ENCODE assay signal across 15 mouse cellular contexts in genomic region chr10:37792878-37793277, GRCm38 (mm10).
A peak's percentile ranks its signal among the peaks of the same experiment; 100 is the strongest.
DNase-seq lines count a peak whose midpoint lies in the region; ATAC-seq and TF ChIP-seq lines count a peak whose summit lies in the region.
"Had no signal": no experiment of that assay in that cellular context is flagged by ENCODE, and none has a peak within 500 bp of the region (broad histone marks: within the 10 kb centered on the region; RNA-seq: fewer than 3 reads in every experiment).

No protein-coding gene starts in this region.

- no peak overlapping the region for H3K4me3 ChIP-seq in layer of hippocampus, adult 2 months
- H3K4me3 ChIP-seq: heart, embryonic 13.5 days had no signal

- no peak for DNase-seq in layer of hippocampus, adult 2 months (ENCODE audit: low spot score in 2 of 2)
- DNase-seq in layer of hippocampus, postnatal 14 days (ENCODE audit: low spot score in 2 of 2): no peak
- DNase-seq in 416B (ENCODE audit: low read depth): peak; percentile 1
- DNase-seq in B cell, adult 2 months: peak; percentile 25 to 33
- no peak for DNase-seq in retina, postnatal 1 day
- DNase-seq in embryo, embryonic 10.5 days (ENCODE audit: low spot score): no peak
- DNase-seq in cerebellum, postnatal 4 days (ENCODE audit: low spot score in 2 of 2): no peak
- DNase-seq: gastrocnemius, postnatal 10 days; kidney, adult 8-10 months; right cerebral cortex, postnatal 25 days had no signal

- ATAC-seq in inflammation-experienced regulatory T-cells, adult 6 months: peak; percentile 48
- ATAC-seq: activated CD4-positive, CD25-positive, alpha-beta regulatory T cell, adult 4 months; forebrain, embryonic 14.5 days had no signal

- TF ChIP-seq CTCF in layer of hippocampus, adult 2 months (conservative IDR thresholded peaks at IDR 0.05): peak; percentile 63

- H3K27ac ChIP-seq in layer of hippocampus, adult 2 months: no peak overlapping the region
- H3K27ac ChIP-seq: heart, embryonic 13.5 days; liver, embryonic 14.5 days had no signal

Comparison
In these comparisons a context has a peak if more than half of its experiments do, and no peak if none do; other contexts are left out.
1. DNase-seq: peak in 416B (single experiment) and B cell, adult 2 months (2 of 2); none in layer of hippocampus, adult 2 months (0 of 2), layer of hippocampus, postnatal 14 days (0 of 2), retina, postnatal 1 day (single experiment), embryo, embryonic 10.5 days (single experiment) and cerebellum, postnatal 4 days (0 of 2).